Mouse (Mus musculus) liver, postnatal 0 days (tissue): Measurements from ENCODE around the gene Pde10a.

ENCODE experiments used
- CTCF ChIP-seq: sonication (generic); IDR thresholded peaks from 2 replicates; pipeline ENCODE4 v1.5.1; 2016; ENCODE audit warnings: antibody characterized with exemption, low read depth
- EP300 ChIP-seq: IDR thresholded peaks from 2 replicates; pipeline ENCODE4 v1.6.1; 2016; ENCODE audit warnings: antibody characterized with exemption, low read depth, mild to moderate bottlenecking

DNA sequence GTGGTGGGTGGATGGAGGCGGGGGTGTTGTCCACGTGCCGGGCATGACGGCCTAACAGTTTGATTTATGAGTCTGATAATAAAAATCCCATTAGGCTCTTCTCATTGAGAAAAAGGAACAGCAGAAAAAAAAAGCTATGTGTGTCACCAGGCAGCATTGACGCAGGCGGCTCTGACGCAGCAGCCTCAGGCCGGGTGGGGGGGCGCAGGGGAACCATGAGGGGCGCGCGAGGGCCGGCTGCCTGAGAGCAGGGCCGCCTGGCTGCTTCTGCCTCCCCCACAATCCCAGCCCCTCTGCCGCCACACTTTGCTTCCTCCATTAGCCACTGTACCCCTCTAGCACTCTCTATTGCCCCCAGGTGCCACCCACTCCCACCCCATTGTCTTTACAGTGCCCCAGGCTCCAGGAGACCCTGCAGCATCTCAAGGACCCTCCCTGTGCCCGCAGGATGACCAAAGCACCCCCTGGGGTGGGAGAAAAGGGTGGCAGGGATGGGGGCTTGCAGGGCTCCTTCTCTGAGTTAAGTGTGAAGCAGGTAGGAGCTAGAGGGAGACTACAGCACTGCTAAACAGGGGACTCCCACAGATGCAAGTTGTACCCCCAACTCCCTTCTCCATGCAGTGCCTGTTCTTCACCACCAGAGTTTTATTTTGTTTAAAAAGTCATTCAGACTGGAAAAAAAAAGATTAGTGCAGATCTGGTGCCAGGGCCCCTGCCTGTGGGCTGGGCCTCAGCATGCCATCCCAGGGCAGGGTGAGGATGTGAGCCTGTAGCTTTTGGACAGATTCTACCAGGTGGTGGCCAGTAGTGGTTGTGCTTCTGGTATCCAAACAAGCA is 16.6 kb upstream of the Pde10a start:
- TF ChIP-seq CTCF (no peak), EP300 (no peak)
